Mouse (Mus musculus): Measurements from ENCODE around the gene Ccdc88c.
A peak's percentile ranks its signal among the peaks of the same experiment; 100 is the strongest.
"Not testable (repeated sequence)": the region's sequence is repeated elsewhere in the genome, so short reads cannot be mapped to it uniquely, and the experiment has no call there.

Gene Ccdc88c

DNA sequence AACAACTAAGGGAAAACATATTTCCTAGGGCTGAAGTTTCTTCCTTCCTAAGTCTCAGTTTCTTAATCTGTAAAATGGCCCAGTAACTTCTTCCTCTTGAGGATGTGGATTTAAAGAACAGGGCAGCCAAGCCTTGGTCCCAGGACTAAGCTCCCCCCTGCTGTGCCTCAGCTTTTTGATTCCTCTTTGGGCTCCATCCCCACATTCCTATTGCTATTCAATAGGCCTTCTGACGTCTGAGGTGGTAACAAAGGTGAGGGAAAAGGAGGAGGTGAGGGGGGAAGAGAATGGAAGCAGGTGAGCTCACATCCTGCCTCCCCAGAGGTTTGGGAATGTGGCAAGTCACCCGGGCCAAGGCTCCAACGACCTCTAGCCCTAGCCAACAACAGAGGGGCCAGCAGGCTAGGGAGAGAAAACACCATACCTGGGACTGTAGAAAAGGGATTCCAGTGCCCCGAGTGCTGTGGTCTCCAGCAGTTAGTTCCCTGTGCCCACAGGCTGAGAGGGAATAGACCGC lies 12.4 kb downstream of the Ccdc88c start:
- no peak for DNase-seq

DNA sequence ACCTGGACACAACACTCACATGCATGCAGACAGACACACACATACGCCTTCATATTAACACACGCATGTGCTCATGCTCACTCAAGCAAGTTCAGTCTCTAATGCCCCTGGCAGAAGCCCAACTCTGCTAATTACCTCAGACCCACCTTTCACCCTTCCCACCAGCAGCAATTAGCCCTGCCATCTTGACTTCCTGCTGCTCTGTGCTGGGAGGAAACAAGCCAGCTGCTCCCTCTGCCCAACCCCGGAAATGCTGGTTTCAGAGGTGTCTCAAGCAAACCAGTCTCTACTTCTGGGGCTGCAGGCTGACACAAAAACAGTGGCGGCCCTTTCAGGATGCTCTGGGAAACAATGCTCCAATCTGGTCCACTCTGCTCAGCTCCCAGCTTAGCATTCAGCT lies 12.9 kb downstream of the Ccdc88c start:
- DNase-seq: no peak

DNA sequence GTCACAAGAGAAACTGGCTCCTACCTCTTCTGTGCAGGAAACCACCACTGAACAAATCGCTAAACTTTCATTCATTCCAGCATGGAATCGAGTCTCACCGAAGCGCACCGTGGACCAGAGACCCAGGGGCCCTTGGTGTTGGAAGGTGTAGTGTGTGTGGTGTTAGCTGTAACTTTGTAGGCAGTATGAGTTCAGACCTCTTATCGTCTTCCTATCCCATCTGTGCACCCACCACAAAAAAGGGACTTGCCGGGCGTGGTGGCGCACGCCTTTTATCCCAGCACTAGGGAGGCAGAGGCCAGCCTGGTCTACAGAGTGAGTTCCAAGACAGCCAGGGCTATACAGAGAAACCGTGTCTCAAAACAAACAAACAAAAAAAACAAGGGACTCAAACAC lies 13.7 kb downstream of the Ccdc88c start:
- DNase-seq: no peak

DNA sequence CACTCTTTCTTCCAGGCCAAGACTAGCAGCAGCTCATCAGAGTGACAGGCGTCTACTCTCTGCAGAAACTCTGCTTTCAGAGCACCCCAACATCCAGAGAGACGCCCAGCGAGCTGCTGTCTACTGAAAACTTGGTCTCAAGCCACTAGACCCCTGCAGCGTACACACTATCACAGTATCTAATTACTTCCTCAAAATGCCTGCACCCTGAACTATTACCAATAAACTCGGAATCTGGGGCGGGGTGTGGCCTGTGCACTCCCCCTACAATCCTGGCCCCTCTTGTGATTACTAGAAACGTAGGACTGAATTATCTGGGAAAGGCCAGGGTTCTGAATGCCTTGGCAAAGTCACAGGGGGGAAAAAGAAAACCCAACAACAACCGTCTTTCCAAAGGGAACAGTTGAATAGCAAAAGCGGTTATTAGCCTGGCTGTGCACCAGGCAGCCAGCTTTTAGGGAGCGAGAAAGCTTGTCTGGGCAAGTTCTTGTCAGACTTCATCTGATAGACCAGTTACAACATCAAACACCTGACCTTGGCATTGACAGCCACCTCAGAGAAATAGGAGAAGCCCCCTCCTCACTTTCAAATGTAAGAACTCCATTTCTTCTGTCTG lies 14.2 kb downstream of the Ccdc88c start:
- DNase-seq: no peak

DNA sequence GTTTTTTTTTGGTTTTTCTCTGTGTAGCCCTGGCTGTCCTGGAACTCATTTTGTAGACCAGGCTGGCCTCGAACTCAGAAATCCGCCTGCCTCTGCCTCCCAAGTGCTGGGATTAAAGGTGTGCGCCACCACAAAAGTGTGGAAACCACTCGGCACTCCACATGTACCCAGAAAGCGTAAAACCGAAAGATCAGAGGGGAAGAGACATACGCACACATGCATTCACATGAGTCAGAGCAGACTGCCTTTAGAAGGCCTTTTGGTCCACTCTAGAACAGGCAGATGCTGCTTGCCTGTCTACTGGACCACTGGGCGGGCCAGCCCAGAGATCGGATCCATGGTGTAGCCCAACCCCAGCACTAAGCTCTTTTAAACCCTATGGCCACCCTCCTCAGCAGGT lies 15.2 kb downstream of the Ccdc88c start:
- not testable (repeated sequence) for DNase-seq

DNA sequence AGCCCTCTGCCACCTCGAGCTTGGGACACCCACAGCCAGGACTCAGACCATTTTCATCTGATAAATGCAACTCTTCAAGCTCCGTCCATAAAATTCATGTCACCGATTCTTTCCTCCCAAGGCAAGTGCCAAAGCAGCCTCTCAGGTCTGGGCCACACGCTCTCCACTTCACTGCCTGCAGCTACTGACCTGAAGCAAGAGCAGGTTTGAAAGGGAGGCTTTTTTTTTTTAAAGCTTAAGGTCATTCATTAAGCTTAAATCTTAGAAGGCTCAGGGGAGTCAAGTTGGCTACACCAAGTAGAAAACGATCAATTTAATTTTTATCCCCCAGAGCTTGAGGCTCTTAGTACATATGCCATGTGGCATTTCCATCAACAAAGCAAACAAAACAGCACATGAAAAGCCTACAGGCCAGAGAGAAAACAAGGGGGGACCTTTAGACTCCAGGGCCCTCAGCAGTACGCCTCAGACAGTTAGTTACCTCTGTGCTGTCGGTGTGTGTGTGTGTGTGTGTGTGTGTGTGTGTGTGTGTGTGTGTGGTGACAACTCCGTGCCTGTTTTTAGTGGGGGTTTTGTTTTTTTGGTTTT lies 15.7 kb downstream of the Ccdc88c start:
- no peak for DNase-seq

DNA sequence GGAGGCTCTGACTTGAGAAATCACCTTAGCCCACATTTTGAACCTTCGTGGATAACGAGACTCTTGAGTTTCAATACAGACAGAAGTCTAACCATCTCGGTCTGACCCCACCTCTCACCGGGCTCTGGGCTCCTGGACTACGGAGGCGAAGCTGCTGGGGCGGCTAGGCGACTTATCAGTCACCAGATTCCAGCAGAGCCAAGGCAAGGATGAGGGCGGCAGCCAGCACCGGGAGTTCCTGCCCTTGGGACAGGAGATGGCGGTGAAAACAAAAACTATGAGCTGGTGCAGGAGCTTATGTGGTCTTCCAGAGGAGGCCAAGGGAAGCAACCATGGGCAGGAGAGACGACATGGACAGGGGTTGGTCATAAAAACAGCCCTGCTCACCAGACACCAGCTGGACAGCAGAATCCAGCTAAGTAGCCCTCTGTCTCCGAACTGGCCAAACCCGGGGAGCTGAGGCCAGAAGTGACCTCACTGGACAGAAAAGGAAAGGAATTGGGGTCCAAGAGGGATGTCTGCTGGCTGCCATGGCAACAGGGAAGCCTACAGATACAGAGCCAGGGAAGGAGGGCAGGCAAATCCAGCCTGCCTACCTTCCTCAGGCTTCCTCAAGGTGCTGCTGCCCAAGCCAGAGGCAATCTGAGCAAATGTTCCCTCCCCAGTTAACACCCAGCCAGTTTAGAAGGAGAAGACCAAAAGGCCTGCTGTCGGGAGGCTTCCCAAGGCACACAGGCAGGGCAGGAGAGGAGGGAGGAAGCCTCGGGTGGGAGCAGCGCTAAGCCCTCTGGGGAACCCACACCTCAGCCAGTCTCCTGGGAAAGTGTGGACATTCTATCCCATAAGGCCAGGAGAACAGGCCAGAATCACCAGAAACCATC lies 16.4 kb downstream of the Ccdc88c start:
- no peak for DNase-seq

DNA sequence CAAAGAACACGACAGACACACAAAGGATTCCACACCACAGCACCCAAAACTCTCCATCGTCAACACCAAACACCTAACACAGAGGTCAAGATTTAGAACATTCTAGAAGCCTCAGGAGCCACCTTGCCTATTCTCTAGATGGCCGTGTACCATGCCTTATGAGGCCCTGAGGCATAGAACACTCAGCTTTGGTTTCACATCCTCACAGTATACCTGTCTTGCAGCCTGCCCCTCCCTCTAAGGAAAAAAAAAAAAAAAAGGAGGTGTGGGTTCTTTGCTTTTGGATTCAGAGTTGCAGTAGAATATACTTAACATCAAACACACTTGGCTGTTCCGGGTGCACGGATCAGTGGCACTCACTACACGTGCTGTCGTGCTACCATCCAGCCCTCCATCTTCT lies 17.8 kb downstream of the Ccdc88c start:
- DNase-seq: no peak

DNA sequence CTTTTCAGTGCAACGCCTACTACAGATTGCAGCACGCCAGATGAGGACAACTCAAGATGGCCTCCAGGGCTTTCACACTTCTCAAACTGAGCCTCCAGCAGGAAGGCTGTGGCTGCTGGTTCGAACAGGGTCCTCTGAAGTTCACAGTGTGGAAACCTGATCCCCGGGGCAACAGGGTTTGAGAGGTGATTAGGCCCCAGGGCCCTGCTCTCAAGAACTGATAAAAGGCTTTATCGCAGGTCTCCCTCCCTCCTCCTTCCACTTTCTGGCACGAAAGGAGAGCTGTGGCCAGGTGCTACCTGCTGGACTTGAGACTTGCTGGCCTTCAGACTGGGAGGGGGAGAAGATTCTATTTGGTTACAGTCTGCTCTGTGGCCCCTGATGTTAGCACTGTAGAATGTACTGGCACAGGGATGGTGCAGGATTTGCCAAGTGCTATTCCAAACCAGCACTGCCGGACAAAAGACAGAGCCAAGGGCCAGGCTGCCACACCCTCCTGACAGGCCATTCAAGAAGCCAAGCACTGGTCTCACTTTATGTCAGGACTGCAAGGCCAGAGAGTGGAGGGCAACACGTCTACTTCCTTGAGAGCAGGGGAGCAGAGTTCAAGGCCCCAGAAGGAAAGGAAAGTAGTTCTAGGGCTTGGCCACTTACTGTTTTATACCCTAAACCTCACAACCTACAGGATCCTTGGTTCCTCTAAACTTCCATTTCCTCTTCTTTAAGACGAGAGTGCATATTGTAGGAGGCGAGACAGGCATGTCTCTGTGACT lies 18.5 kb downstream of the Ccdc88c start:
- DNase-seq: no peak

DNA sequence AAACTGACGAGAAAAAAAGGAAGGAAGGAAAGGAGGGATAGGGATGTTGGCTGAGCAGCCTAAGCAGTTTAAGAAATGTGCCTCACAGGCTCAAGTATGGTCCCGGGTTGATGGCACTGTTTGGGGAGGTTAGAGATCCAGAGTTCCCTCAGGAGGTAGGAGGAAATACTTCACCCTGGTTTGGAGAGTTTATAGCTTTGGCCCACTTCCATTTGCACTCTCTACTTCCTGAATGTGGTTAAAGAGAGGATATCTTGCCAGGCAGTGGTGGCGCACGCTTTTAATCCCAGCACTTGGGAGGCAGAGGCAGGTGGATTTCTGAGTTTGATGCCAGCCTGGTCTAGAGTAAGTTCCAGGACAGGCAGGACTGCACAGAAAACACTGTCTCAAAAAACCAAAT lies 19.6 kb downstream of the Ccdc88c start:
- no peak for DNase-seq

DNA sequence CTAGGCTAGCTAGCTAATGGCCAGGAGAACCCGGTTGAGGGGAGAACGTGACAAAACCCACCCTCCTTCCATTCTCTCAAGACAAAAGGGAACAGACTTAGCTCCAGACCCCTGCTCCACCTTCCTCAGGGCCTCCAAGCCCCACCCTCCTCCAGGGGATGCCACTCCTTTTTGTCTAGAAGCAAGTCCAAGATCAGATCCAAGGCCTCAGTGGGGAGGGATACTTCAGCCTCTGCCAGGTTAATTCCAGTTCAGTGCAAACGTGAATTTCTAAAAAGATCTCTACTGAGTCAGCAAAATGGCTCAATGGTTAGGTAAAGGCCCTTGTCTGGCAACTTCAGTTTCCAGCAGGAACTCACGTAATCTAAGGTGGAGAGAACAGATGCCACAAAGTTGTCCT lies 20.2 kb downstream of the Ccdc88c start:
- DNase-seq: no peak

DNA sequence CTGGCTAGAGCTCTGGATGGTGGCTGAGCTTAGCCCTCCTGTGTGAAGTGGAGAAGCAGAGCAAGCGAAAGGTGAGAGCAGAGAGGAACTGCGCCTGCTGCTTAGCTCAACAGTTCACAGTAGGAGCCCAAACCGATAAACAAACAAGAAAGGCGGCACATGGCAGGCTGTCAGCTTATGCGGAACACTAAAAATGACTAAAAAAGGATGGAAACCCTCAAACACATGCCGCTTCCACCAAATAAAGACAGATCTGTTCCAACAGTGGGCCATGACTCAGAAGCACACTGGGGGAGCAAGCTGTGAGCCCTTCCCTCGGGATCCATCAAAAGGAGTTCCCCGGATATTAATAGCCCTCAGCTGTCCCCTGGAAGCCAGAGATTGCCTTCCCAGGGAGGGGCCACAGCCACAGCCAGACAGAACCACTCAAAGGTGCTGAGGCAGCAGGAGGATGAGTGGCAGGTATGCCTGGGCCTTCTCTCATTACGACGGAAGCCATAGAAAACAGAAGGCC lies 20.8 kb downstream of the Ccdc88c start:
- no peak for DNase-seq

DNA sequence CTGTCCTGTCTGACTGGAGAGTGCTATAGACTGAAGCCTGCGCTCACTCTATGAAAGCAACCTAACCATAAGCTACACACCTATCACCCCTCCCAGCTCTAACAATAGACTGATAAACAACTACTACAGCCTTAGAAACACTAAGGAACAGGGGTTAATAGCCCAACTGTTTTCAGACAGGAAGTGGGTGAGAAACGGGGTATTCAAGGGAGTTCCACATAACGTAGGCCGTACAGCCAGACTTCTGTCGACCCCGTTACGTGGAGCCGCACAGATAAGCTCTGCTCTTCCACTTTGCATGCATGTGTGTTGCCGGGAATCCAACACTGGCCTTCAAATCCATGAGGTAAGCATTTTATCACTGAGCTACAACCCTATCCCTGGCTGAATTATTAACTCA lies 21.4 kb downstream of the Ccdc88c start:
- no peak for DNase-seq

DNA sequence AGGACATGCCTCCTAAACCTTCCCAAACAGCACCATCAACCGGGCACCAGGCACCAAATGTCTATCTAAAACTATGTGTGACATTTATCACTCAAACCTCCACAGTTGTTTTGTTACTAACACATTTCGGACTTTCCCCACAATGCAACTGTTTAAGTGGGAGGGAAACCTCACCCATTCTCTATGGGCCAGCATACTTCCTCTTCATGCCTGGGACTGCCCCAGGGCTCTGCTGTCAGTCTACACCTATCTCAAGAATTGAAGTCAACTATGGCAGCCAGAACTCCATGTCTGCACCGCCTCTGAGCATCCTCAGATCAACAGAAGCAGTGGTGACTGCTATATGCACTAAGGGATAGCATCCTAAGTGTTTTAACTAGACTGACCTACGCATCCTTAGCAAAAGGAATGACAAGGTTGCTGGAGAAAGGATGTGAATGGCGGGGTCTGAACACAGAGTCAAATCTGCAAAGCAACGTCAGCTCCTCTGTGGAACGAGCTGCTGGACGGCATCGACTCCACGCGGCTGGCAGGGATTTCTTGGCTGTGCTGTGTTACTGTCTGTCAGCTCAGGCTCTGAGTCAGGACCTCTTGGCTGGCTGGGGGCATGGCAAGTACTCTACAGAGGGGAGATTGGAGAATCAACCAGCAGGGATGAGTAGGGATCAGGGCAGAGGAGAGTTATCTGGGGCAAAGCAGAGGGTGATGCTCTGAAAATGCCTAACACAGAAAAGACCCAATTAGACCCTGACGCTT lies 23.0 kb downstream of the Ccdc88c start:
- DNase-seq: no peak

DNA sequence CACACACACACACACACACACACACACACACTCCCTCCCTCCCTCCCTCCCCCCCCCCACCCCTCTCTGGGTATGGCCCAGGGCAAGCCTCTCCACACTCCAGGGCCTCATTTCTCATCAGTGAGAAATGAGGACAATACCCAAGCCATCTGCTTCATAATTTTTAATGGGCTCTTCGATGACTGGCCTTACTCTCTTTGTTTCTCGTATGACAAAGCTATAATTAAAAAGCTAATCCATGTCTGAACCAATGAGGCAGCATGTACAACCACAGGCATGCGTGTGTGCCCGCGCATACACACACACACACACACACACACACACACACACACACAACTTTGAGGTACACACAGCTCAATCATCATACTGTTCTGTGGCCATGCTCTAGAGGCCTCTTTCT lies 23.9 kb downstream of the Ccdc88c start:
- DNase-seq: no peak

DNA sequence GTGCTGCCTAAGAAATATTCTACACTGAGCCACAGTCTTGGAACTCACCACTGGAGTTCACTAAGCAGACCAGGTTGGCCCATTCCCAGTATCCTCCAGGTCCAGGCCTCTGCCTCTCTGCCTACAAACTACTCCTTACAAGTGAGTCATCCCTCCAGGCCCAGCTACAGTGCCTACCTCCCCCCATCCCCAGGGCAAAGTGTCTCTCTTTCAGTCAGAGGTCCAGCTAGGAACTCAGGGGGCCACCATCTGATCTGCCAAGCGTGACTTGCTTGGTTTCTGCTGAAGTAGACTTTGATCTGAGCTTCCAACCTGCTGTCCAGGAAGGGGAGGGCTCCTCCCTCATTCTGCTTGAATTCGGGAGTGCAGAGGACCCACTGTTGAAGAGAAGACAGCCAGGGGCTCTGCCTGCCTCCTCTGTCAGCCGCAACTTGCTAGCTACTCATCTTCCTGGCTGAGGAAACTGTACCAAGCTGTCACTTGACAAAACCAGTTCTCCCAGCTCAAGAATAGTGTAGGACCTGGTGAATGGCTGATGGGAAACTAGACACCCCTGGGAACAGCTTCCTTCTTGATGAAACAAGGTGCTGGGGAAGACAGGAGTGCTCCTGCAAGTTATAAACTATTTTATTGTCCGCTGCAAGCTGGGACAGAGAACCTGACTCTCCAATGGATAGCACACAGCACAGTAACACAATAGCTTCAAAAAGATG lies 25.9 kb downstream of the Ccdc88c start:
- DNase-seq: no peak

DNA sequence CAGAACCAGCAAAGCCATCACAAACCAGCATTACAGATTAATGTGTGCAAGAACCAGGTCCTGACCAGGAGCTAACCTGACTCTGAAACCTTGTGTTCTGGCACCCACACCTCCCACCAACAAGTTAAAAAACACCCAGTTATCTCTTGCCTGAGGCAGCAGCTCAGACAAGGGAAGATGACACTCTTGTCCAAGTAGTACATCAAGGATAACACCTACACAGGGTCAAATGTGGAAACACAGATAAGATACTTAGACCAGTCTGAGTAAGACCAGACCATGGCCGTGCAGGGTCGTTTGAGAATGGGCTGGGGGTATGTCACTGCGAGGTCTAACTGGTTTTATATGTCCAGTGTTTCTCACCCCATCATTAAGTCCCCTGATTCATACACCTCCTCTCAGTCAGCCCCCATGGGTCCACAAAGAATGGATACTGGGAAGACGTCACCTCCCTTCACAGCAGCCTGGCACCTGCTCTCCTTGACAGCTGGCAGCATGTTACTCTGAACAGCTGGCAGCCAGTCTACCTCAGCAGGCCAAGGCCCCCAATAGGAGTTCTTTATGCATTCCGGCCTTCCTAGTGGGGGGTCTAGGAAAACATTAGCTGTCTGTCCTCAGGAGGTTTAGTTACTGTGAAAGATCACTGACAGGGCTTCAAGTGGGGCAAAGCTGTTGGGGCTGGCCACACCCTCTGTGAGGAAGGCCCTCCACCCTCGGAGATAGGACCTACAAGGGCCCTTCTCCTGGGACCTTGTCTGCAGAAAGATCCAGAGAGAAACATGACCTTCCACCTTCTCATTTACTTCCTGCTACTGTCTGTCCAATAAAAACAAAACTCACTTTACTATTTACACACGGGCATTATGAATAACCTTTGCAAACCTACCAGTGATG lies 29.5 kb downstream of the Ccdc88c start:
- DNase-seq: no peak

DNA sequence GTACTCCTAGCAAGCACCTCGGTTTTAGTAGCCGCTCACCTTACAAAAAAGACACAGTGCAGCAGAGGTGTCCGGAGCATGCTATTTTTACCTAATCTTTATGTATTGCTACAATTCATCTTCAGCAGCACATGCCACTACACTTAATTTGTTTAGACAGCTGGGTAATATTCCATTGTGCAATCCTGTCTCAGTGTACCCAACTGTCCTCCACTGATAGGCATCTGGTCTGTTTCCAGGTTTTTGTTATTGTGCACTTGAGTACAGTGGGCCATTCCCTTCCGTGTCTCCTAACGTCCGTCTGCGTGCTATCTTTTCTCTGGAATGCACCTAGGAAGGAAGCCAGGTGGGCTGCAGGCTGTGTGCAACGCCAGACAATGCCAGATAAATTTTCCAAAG lies 30.3 kb downstream of the Ccdc88c start:
- no peak for DNase-seq

DNA sequence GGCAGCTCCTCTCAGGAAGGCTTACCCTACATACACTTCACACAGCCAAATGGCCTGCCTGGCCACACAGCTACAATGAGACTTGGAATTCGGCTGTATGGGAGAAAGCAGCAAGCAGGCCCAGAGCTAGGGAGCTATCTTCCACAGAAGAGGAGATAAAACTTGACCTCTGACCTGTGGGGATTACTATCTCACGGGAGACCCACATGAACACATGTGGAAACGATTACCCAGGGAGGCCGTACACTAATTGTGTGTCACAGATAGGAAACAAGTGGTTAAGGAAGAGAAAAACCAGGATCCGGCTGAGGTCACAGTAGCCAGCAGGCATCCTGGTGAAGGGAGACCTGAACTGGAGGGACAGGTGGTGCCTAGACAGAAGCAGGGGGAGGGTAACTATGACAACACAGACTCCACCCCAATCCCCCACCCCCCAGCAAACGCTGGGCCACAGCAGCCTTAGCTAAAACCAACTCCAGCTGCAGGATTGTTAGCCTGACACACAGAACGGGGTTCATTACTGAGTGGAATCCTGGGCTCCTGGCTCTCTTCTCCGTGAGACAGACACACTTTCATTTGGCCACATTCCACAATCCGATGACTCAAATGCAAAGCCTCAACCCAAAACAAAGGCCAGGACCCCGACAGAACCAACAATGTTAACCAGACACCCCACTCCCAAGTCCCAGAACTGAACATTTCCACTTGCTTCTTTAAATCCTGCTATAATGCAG lies 30.9 kb downstream of the Ccdc88c start:
- DNase-seq: peak; percentile 77
